Mouse (Mus musculus): ENCODE data around the gene Taok1.

- no peak for TF ChIP-seq CTCF (IDR thresholded peaks at IDR 0.05; ENCODE audit: insufficient read depth, low read length)
- TF ChIP-seq POLR2A (IDR thresholded peaks at IDR 0.05; ENCODE audit: borderline replicate concordance, extremely low read depth, low read depth, low read length), result no peak
Measured at GRCm38 (mm10) chr11:77624441-77625060, 16.9 kb upstream of the Taok1 start.
